Mouse (Mus musculus) T-cell, adult 66 days (primary cell): ENCODE data around the gene AY358078. TPM values are rescaled to one million over a fixed set of nuclear protein-coding genes. Genes with fewer than 3 reads are reported as not detected.

ENCODE experiments used
- total RNA-seq, 2 experiments: library from RNA; stranded (reverse); gene quantifications; 3 replicates in 1 of 2; 4 replicates in 1 of 2; pipeline ENCODE4 v1.2.4; 2023

Gene AY358078
- not detected for total RNA-seq

GRCm38 (mm10) chr14:51799746-51800145, at the start of gene AY358078:
AY358078 (plus strand) TSS chr14:51800046.

GRCm38 (mm10) chr14:51773490-51773889, 26.4 kb upstream of the AY358078 start, which contains the start of gene Ang4:
Ang4 (minus strand) TSS chr14:51773590.

GRCm38 (mm10) chr14:51853399-51853798, 53.6 kb downstream of the AY358078 start, which contains the start of gene Ear6:
Ear6 (plus strand) TSS chr14:51853699.

Other genes starting within 250 kb of the AY358078 start
- gene Gm5622, start 247.3 kb upstream of the AY358078 start, total RNA-seq = not detected
- not detected for gene Gm17175, start 226.0 kb upstream of the AY358078 start, total RNA-seq
- not detected for gene Gm17174, start 207.9 kb upstream of the AY358078 start, total RNA-seq
- not detected for gene Gm17078, start 188.7 kb upstream of the AY358078 start, total RNA-seq
- gene Gm4181, start 164.4 kb upstream of the AY358078 start, total RNA-seq = not detected
- not detected for gene Gm17079, start 104.6 kb upstream of the AY358078 start, total RNA-seq
- gene Gm5800, start 82.9 kb upstream of the AY358078 start, total RNA-seq = not detected
- gene Ang4, start 26.5 kb upstream of the AY358078 start, total RNA-seq = not detected
- gene Ear6, start 53.7 kb downstream of the AY358078 start, total RNA-seq = not detected
- 10 to 100 TPM; 69.2 to 82.2 TPM for gene Mettl17, start 84.8 kb downstream of the AY358078 start, total RNA-seq
- 1 to 10 TPM; 1.5 to 1.7 TPM for gene Slc39a2, start 92.8 kb downstream of the AY358078 start, total RNA-seq
- 10 to 100 TPM; 17.9 to 18.4 TPM for gene Ndrg2, start 114.1 kb downstream of the AY358078 start, total RNA-seq
- gene Tppp2, start 118.4 kb downstream of the AY358078 start, total RNA-seq = not detected
- not detected for gene Rnase13, start 122.7 kb downstream of the AY358078 start, total RNA-seq
- gene Arhgef40, start 184.7 kb downstream of the AY358078 start, total RNA-seq = 1 to 10 TPM; 3.2 to 3.6 TPM
- not detected for gene Tmem253, start 215.6 kb downstream of the AY358078 start, total RNA-seq
- gene Zfp219, start 220.7 kb downstream of the AY358078 start, total RNA-seq = 10 to 100 TPM; 11.2 to 21.6 TPM
- gene Olfr221, start 242.4 kb downstream of the AY358078 start, total RNA-seq = not detected